Mouse (Mus musculus) heart, adult 2 months (tissue): ENCODE results near the gene Evi5l.
A peak's percentile ranks its signal among the peaks of the same experiment; 100 is the strongest.

Experiments used
- CTCF ChIP-seq: fragments of 200-600 bp; IDR thresholded peaks from 2 replicates; pipeline ENCODE4 v1.8.1; 2022; ENCODE audit warnings: antibody characterized with exemption, mild to moderate bottlenecking, moderate library complexity
- POLR2A ChIP-seq: fragments of 200-500 bp; IDR thresholded peaks from 2 replicates; pipeline ENCODE4 v1.6.1; 2011; ENCODE audit warnings: mild to moderate bottlenecking, low read depth, low read length, control low read depth; ENCODE audit not compliant: insufficient read depth

- TF ChIP-seq POLR2A: 0 out of 2 replicates have a peak, but pooled peaks have one; percentile 36
- no peak for TF ChIP-seq CTCF
Measured at GRCm38 (mm10) chr8:4259125-4259804, 92.9 kb downstream of the Evi5l start, which contains the start of gene Ctxn1.
